Mouse (Mus musculus) ovary, postnatal 14 days (tissue): ENCODE data around the gene Gm45234.
A peak's percentile ranks its signal among the peaks of the same experiment; 100 is the strongest.

ENCODE experiments used
- DNase-seq: peaks from one replicate; pipeline ENCODE4 v3.0.0; 2022; ENCODE audit warnings: low spot score

The Gm45234 gene

DNA sequence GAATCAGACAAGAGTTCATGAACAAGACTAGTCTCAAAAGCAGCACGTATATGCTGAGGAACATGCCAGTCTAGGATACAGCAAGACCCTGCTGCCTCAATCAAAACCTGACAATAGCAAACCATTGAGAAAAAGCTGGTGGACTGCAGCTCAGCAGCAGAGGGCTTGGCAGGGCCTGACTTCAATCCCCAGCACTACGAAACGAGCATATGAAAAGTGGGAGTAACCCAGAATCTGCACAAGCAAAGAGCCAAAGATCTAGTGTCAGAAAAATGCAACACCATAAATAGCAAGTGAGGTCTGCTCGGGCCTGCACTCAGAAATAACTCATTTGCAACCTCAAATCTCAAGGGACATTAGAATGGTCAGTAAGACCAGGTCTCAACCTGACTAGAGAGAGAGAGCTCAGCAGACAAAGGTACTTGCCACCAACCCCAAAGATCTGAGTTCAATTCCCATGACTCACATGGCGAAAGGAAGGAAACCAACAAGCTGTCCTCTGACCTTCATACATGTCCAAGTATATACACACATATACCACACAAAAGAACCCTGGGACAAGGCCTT lies 49.7 kb downstream of the Gm45234 start:
- DNase-seq = no peak

GRCm38 (mm10) chr6:124704417-124704816 lies 51.4 kb downstream of the Gm45234 start:
- DNase-seq = no peak

- no peak for DNase-seq
Observed at GRCm38 (mm10) chr6:124703789-124704188, 52.0 kb downstream of the Gm45234 start.

DNA sequence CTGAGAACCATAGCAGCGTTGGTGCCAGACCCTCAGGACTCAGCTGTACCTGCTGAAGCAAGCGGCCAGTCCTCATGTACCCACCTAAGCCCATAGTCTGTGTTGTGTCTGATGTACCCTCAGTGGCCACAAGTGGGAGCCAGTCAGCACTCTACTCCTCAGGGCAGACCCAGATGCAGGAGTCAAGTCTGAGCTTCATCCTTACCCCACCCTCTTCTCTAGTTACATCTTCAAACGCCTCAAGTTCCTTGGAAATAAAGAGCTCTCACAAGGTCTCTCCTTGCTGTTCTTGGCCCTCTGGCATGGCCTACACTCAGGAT lies 53.1 kb downstream of the Gm45234 start:
- peak; percentile 53 for DNase-seq

DNA sequence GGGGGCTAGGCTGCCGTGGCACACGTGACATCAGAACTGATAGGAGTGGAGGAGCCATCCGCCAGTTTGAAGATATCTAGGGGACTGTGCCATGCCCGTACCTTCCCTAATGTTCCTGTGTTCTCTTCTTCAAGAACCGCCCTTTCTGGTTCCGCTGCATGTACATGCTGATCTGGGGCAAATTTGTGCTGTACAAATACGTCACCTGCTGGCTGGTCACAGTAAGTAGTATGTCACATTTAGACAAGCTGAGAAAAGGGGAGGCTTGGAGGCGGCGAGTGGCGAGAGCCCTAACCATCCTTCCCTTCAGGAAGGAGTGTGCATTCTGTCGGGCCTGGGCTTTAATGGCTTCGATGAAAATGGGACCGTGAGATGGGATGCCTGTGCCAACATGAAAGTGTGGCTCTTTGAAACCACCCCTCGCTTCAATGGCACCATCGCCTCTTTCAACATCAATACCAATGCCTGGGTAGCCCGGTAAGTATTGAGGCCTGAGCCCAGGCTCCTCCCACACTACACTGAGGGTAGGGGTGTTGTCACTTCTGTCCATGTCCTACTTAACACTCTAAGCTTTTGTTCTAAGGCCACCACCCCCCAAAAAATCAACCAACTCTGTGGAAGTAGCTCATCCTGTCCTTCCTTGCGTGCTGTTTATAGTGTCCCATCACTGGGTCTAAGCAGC lies 53.6 kb downstream of the Gm45234 start:
- no peak for DNase-seq

- DNase-seq = no peak
Observed at GRCm38 (mm10) chr6:124701338-124701737, 54.5 kb downstream of the Gm45234 start.

- peak; percentile 32 for DNase-seq
Observed at GRCm38 (mm10) chr6:124699962-124700610, 55.7 kb downstream of the Gm45234 start.

DNA sequence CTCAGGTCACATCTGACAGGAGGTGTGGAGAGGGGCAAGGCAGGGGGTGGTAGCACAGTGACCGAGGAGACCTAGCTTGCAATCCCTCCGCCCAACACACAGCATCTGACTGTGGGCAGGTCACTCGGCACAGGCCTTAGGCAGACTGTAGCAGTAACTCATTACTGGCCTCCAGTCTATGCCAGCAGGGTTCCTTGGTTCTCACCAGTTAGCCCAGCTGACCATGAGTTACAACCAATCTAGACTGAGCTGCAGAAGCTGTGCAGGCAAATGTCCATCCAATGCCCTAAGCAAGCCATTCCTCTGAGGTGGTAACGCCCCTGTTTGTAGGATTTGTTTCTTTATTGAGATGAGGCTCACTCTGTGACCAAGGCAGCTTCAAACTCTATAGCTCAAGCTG lies 56.5 kb downstream of the Gm45234 start:
- DNase-seq = no peak

DNA sequence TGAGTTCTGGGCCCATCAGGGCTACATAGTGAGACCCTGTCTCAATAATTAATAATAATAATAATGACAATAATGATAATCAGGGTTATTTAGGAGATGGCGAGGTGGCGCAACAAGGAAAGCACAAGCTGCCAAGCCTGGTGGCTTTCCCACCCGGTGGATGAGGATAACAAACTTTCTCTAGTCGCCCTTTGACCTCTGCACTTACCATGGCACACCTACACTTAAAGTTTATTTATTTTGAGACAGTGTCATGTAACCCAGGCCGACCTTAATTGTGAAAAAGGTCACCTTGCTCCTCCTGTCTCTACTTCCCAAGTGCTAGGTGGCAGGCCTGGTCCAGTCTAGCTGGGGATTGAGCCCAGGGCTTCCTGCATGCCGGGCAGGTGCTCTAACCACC lies 57.1 kb downstream of the Gm45234 start:
- no peak for DNase-seq

GRCm38 (mm10) chr6:124696441-124697150 lies 59.2 kb downstream of the Gm45234 start:
- no peak for DNase-seq

DNA sequence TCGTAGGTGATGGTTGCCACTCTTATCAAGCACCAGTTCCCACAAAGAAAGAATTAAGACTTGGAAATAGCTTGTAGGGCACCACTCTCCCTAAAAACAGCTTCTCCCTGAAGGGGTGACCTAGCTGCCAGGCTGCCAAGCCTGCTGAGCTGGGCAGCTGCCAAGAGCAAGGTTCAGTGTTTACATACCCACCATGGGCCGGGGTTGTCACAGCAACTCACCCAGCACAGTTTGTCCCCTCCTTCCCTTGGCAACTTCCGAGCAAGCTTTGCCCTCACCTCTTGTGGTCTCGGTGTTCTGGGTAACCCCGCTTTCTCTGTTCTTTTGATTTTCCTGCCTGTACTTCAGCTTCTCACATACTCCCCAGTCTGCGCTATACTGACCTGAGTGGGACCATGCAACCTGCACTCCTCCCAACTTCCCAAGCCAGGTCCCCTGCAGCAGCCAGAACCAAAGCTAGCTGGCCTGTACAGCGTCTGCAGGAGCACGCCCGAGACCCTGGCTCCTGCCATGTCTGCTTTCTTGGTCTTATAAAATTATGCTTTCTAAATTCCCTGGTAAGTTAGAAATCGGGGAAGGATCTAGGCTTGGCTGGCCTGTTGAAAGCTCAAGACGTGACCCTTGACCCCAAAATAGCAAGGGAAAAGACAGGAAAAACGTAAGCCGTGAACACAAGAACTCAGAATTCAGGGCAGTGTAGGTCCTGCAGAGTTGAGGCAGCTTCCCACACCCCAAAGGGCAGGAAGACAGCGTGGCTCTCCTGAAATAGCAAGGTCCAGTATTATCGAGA lies 61.5 kb downstream of the Gm45234 start:
- no peak for DNase-seq

DNA sequence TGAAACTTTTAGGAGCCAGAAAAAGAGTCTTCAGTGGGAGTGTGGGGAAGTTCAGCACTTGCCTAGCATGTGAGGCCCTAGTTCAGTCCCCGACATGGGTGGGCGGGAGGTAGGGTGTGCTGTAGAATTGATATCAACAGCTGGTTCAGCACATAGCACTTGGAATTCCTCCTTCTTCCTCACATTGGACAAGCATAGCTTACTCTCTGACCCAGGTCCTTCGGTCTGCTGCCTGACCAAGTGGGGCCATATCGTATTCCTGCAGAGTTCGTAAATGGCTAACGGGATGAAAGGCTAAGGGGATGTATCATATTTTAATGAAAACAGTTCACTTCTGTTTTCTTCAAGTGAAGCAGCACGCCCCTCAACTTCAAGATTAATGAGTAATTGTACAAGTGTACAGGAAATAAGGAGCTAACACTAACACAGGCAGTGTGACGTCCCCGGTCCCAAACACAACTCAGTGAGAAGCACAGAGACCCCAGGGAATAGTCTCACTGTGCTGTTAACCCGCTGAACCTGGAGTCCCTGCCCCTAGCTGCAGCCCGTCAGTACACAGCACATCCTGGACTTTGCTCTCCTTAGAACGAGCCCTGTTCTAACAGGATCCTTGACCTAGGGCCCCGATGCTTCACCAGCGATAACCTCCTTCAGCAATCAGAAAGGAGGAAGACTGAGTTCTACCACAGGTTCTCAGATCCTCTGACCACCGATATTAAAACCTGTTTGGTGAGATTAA lies 62.4 kb downstream of the Gm45234 start:
- no peak for DNase-seq

DNA sequence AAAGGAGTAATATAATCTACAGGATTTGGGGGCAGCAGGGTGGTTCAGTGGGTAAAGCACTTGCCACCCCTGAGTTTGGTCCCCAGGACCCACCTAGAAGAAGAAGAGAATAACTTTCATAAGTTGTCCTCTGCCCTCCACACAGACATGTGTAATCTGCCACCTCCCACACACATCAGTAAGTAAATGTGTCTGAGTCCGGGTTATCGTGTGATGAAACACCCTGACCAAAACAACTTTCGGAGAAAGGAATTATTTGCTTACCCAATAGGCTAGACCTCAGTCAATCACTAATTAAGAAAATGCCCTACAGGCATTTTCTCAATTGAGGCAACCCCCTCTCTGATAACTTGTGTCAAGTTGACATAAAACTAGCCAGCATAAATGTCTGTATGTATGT lies 65.3 kb downstream of the Gm45234 start:
- DNase-seq = no peak
